Mouse (Mus musculus) liver (tissue): Measurements from ENCODE around the gene Lhfpl2.

Source experiments
- DNase-seq: peaks from one replicate; pipeline ENCODE4 v3.0.0-alpha.2; 2020; ENCODE audit warnings: mixed read lengths

Gene Lhfpl2

GRCm38 (mm10) chr13:94066626-94067275 lies 9.2 kb downstream of the Lhfpl2 start:
- DNase-seq: no peak

GRCm38 (mm10) chr13:94068308-94068707 lies 10.7 kb downstream of the Lhfpl2 start:
- no peak for DNase-seq

GRCm38 (mm10) chr13:94069421-94070307 lies 12.1 kb downstream of the Lhfpl2 start:
- no peak for DNase-seq

- DNase-seq: no peak
Observed at GRCm38 (mm10) chr13:94070308-94070619, 12.7 kb downstream of the Lhfpl2 start.

- no peak for DNase-seq
Observed at GRCm38 (mm10) chr13:94070927-94071326, 13.3 kb downstream of the Lhfpl2 start.

GRCm38 (mm10) chr13:94073046-94073715 lies 15.6 kb downstream of the Lhfpl2 start:
- no peak for DNase-seq

- no peak for DNase-seq
Observed at GRCm38 (mm10) chr13:94073716-94074115, 16.1 kb downstream of the Lhfpl2 start.

GRCm38 (mm10) chr13:94075181-94075580 lies 17.6 kb downstream of the Lhfpl2 start:
- no peak for DNase-seq

GRCm38 (mm10) chr13:94077136-94078018 lies 19.8 kb downstream of the Lhfpl2 start:
- no peak for DNase-seq

- no peak for DNase-seq
Observed at GRCm38 (mm10) chr13:94083196-94083595, 25.6 kb downstream of the Lhfpl2 start.

GRCm38 (mm10) chr13:94084220-94085126 lies 26.9 kb downstream of the Lhfpl2 start:
- DNase-seq: no peak

- DNase-seq: peak; percentile 27
Observed at GRCm38 (mm10) chr13:94086090-94086808, 28.7 kb downstream of the Lhfpl2 start.

- DNase-seq: no peak
Observed at GRCm38 (mm10) chr13:94087061-94087460, 29.5 kb downstream of the Lhfpl2 start.

- no peak for DNase-seq
Observed at GRCm38 (mm10) chr13:94088788-94089187, 31.2 kb downstream of the Lhfpl2 start.

- no peak for DNase-seq
Observed at GRCm38 (mm10) chr13:94089286-94089685, 31.7 kb downstream of the Lhfpl2 start.

GRCm38 (mm10) chr13:94091366-94091765 lies 33.8 kb downstream of the Lhfpl2 start:
- no peak for DNase-seq

GRCm38 (mm10) chr13:94094176-94094575 lies 36.6 kb downstream of the Lhfpl2 start:
- no peak for DNase-seq

- DNase-seq: no peak
Observed at GRCm38 (mm10) chr13:94094625-94095024, 37.0 kb downstream of the Lhfpl2 start.

- DNase-seq: no peak
Observed at GRCm38 (mm10) chr13:94095202-94095601, 37.6 kb downstream of the Lhfpl2 start.

GRCm38 (mm10) chr13:94097667-94098066 lies 40.1 kb downstream of the Lhfpl2 start:
- no peak for DNase-seq
